Mouse (Mus musculus) lung, adult 2 months (tissue): Measurements from ENCODE around the gene C130079G13Rik. TPM values are rescaled to one million over a fixed set of nuclear protein-coding genes. Genes with fewer than 3 reads are reported as not detected.
"Not testable (repeated sequence)": the region's sequence is repeated elsewhere in the genome, so short reads cannot be mapped to it uniquely, and the experiment has no call there.

ENCODE experiments used
- DNase-seq: peaks from one replicate; pipeline ENCODE4 v3.0.0; 2022
- H3K4me1 ChIP-seq: fragments of 200-500 bp; 2 replicates; pipeline ENCODE4 v1.6.1; 2011; ENCODE audit warnings: low read length; ENCODE audit not compliant: control insufficient read depth, insufficient read depth
- H3K4me3 ChIP-seq: fragments of 200-500 bp; replicated peaks from 2 replicates; pipeline ENCODE3; 2011; ENCODE audit warnings: low read depth, mild to moderate bottlenecking, control low read depth, low read length; ENCODE audit errors: extremely low read depth
- CTCF ChIP-seq: fragments of 200-500 bp; IDR thresholded peaks from 2 replicates; pipeline ENCODE4 v1.5.1; 2011; ENCODE audit warnings: mild to moderate bottlenecking, low read length, control low read depth; ENCODE audit not compliant: insufficient read depth
- POLR2A ChIP-seq: fragments of 200-500 bp; IDR thresholded peaks from 2 replicates; pipeline ENCODE4 v1.6.1; 2011; ENCODE audit warnings: low read depth, mild to moderate bottlenecking, control low read depth, low read length, borderline replicate concordance; ENCODE audit errors: extremely low read depth
- WGBS: fragments of 180-500 bp; shearing (Covaris S2); methylation state at CpG from one replicate; pipeline ENCODE4 v1.1.7; 2018; 5-methylcytosine and 5-hydroxymethylcytosine counted together
- polyA plus RNA-seq: library from polyadenylated mRNA; depleted of rRNA; stranded (reverse); fragments of >200 nt; gene quantifications from 2 replicates; pipeline ENCODE4 v1.2.3, GENCODE M21; 2012; rRNA removed

The C130079G13Rik gene
- 0.22 TPM in 1 of 2 replicates, not detected in the other for polyA plus RNA-seq

- Histone ChIP-seq H3K4me3 (no peak within 1 kb of the TSS), H3K4me1 (no peaks in the 10 kb centered on the region)
- no peak for TF ChIP-seq POLR2A
- no peak for TF ChIP-seq CTCF
- DNase-seq, result no peak
- 88% methylated on average over 2 of the region's 2 CpGs for WGBS
These were observed at the start of gene C130079G13Rik for GRCm38 (mm10) chr3:59924914-59925313. TSS of gene C130079G13Rik (plus strand) at chr3:59925214.

- not testable (repeated sequence) for DNase-seq, H3K4me1 ChIP-seq, H3K4me3 ChIP-seq
- 68% methylated on average over 1 of the region's 1 CpGs for WGBS
These were observed 47.4 kb upstream of the C130079G13Rik start for GRCm38 (mm10) chr3:59877601-59878000.

- not testable (repeated sequence) for DNase-seq, H3K4me1 ChIP-seq, H3K4me3 ChIP-seq
- WGBS, result 72% methylated on average over 7 of the region's 7 CpGs
These were observed 45.0 kb upstream of the C130079G13Rik start for GRCm38 (mm10) chr3:59879801-59880554.

GRCm38 (mm10) chr3:59893276-59893675, 31.7 kb upstream of the C130079G13Rik start:
- Histone ChIP-seq H3K4me3 (no peak overlapping the region), H3K4me1 (no peaks in the 10 kb centered on the region; the same call in 1 of the 2 replicates)
- no peak for DNase-seq
- TF ChIP-seq POLR2A (no peak), CTCF (no peak)
- 35% methylated on average over 2 of the region's 2 CpGs for WGBS

- no peak for DNase-seq
- no peaks in the 10 kb centered on the region for H3K4me1 ChIP-seq
- 55% methylated on average over 1 of the region's 1 CpGs for WGBS
- H3K4me3 ChIP-seq, result no peak overlapping the region
- TF ChIP-seq POLR2A (no peak), CTCF (no peak)
These were observed 9.6 kb downstream of the C130079G13Rik start for GRCm38 (mm10) chr3:59934621-59935020.

- no peak for TF ChIP-seq POLR2A
- no peak for TF ChIP-seq CTCF
- H3K4me1 ChIP-seq, result no peaks in the 10 kb centered on the region
- H3K4me3 ChIP-seq, result no peak overlapping the region
- 90% methylated on average over 10 of the region's 10 CpGs for WGBS
- DNase-seq, result no peak
These were observed 22.4 kb downstream of the C130079G13Rik start for GRCm38 (mm10) chr3:59947294-59947950.

GRCm38 (mm10) chr3:59970891-59971290, 45.9 kb downstream of the C130079G13Rik start:
- Histone ChIP-seq H3K4me1 (no peaks in the 10 kb centered on the region), H3K4me3 (no peak overlapping the region)
- WGBS, result 69% methylated on average over 5 of the region's 5 CpGs
- TF ChIP-seq POLR2A (no peak), CTCF (no peak)
- no peak for DNase-seq

GRCm38 (mm10) chr3:59974591-59974990, 49.6 kb downstream of the C130079G13Rik start:
- no peak for DNase-seq
- TF ChIP-seq CTCF, result no peak
- TF ChIP-seq POLR2A, result no peak
- Histone ChIP-seq H3K4me3 (no peak overlapping the region), H3K4me1 (no peaks in the 10 kb centered on the region)

Other genes with a start within 250 kb of the C130079G13Rik start
- not detected in 2 replicates for gene Gm5538, start 195.4 kb upstream of the C130079G13Rik start, polyA plus RNA-seq
- gene Gm8298, start 64.2 kb upstream of the C130079G13Rik start, polyA plus RNA-seq, result not detected in 2 replicates
- gene Aadacl2, start 81.5 kb downstream of the C130079G13Rik start, polyA plus RNA-seq, result 2.1 TPM in 1 of 2 replicates, not detected in the other
- gene Aadac, start 100.5 kb downstream of the C130079G13Rik start, polyA plus RNA-seq, result 0.11 and 0.50 TPM in 2 replicates
- 0.14 and 0.32 TPM in 2 replicates for gene Sucnr1, start 156.7 kb downstream of the C130079G13Rik start, polyA plus RNA-seq